In the genomic region with DNA sequence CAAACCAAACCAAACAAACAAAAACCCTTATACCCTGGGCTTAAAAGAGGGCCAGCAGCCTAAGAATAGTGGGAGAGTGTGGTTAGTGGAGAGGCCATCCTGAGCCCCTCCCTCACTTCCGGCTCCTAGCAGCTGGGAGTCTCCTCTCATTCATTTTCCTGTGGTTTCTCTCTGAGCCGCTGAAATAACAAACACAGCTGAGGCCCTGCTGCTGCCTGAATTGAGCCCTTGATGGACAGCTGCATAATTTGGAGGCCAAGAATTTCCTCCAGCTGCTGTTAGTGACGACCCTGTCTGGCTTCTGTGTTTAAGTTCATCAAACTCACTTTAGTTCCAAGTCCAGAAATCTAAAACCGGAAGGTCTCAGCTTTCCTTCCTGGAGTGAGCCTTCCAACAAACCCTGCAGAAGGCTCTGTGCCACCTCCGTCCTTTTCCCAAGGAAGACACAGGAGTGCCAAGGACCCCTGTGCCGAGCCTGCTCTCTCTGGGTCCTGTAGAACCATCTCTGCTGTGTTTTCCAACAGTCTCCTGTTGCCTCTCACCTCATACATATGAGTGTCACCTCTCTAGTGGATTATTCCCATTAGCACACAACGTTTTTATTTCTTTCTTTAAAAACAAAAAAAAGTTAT, we compare ENCODE assay signal across 8 mouse cellular contexts. TPM values are rescaled to one million over a fixed set of nuclear protein-coding genes. Genes with fewer than 3 reads are reported as not detected.
DNase-seq lines count a peak whose midpoint lies in the region; ATAC-seq and TF ChIP-seq lines count a peak whose summit lies in the region.

No protein-coding gene starts in this region.

- TF ChIP-seq CTCF in midbrain, postnatal 0 days (IDR thresholded peaks at IDR 0.05): no peak

- H3K27me3 ChIP-seq in embryonic facial prominence, embryonic 15.5 days: no peaks in the 10 kb centered on the region
- no peaks in the 10 kb centered on the region for H3K27me3 ChIP-seq in hindbrain, embryonic 10.5 days (ENCODE audit: insufficient read depth, poor library complexity, severe bottlenecking)
- H3K27me3 ChIP-seq in limb, embryonic 13.5 days: no peaks in the 10 kb centered on the region
- H3K27me3 ChIP-seq in midbrain, postnatal 0 days (ENCODE audit: insufficient read depth, low read length): no peaks in the 10 kb centered on the region

- peak; percentile 86 for ATAC-seq in embryonic facial prominence, embryonic 15.5 days (ENCODE audit: insufficient number of reproducible peaks, low FRiP score, low TSS enrichment, low read depth)
- ATAC-seq in limb, embryonic 13.5 days (ENCODE audit: low FRiP score, low read depth): peak; percentile 92
- ATAC-seq in midbrain, postnatal 0 days (ENCODE audit: low FRiP score): no peak

- DNase-seq in heart, adult 11 months: peak; percentile 95
- DNase-seq in heart, postnatal 36 days: no peak
- DNase-seq in hindbrain, embryonic 10.5 days (ENCODE audit: low spot score): peak; percentile 75
- DNase-seq in midbrain, postnatal 0 days (ENCODE audit: low spot score): peak; percentile 48
- DNase-seq in spleen, adult 12 weeks (ENCODE audit: low spot score): no peak
- no peak for DNase-seq in adrenal gland, adult 8-10 months

- H3K9me3 ChIP-seq in embryonic facial prominence, embryonic 15.5 days (replicated peaks): no peaks in the 10 kb centered on the region
- H3K9me3 ChIP-seq in hindbrain, embryonic 10.5 days: no peaks in the 10 kb centered on the region
- H3K9me3 ChIP-seq in limb, embryonic 13.5 days: no peaks in the 10 kb centered on the region
- no peaks in the 10 kb centered on the region for H3K9me3 ChIP-seq in midbrain, postnatal 0 days (ENCODE audit: low read length)

- no peak overlapping the region for H3K9ac ChIP-seq in embryonic facial prominence, embryonic 15.5 days
- H3K9ac ChIP-seq in limb, embryonic 13.5 days: no peak overlapping the region
- no peak overlapping the region for H3K9ac ChIP-seq in midbrain, postnatal 0 days (replicated peaks; ENCODE audit: low read length, poor library complexity, severe bottlenecking)

- H3K4me1 ChIP-seq in embryonic facial prominence, embryonic 15.5 days: peaks cover 11% of the 10 kb centered on the region
- H3K4me1 ChIP-seq in hindbrain, embryonic 10.5 days (replicated peaks): peaks cover 25% of the 10 kb centered on the region
- peaks cover 19% of the 10 kb centered on the region for H3K4me1 ChIP-seq in limb, embryonic 13.5 days
- 0 out of 2 replicates have a peak, but pooled peaks cover 2% of the 10 kb centered on the region for H3K4me1 ChIP-seq in midbrain, postnatal 0 days (ENCODE audit: insufficient read depth, low read length)

- no peak overlapping the region; the same call in 1 of the 2 replicates for H3K4me2 ChIP-seq in embryonic facial prominence, embryonic 15.5 days (replicated peaks)
- peak overlapping the region; percentile 14 for H3K4me2 ChIP-seq in limb, embryonic 13.5 days (replicated peaks)
- H3K4me2 ChIP-seq in midbrain, postnatal 0 days (ENCODE audit: low read depth, low read length, poor library complexity, severe bottlenecking): no peak overlapping the region

- no peaks in the 10 kb centered on the region for H3K36me3 ChIP-seq in embryonic facial prominence, embryonic 15.5 days
- H3K36me3 ChIP-seq in hindbrain, embryonic 10.5 days: no peaks in the 10 kb centered on the region
- H3K36me3 ChIP-seq in limb, embryonic 13.5 days: no peaks in the 10 kb centered on the region
- no peaks in the 10 kb centered on the region for H3K36me3 ChIP-seq in midbrain, postnatal 0 days (ENCODE audit: insufficient read depth, low read length)

- H3K4me3 ChIP-seq in embryonic facial prominence, embryonic 15.5 days (replicated peaks): no peak overlapping the region
- no peak overlapping the region for H3K4me3 ChIP-seq in hindbrain, embryonic 10.5 days
- no peak overlapping the region for H3K4me3 ChIP-seq in limb, embryonic 13.5 days
- no peak overlapping the region for H3K4me3 ChIP-seq in midbrain, postnatal 0 days (ENCODE audit: low read depth, low read length)

- intact Hi-C loops in heart, postnatal 36 days (cut with DNase I): no loop called here

- H3K27ac ChIP-seq in embryonic facial prominence, embryonic 15.5 days (replicated peaks): peak overlapping the region; percentile 45
- H3K27ac ChIP-seq in hindbrain, embryonic 10.5 days: peak overlapping the region; percentile 83
- H3K27ac ChIP-seq in limb, embryonic 13.5 days: peak overlapping the region; percentile 72; the same call in 1 of the 2 replicates
- H3K27ac ChIP-seq in midbrain, postnatal 0 days (ENCODE audit: low read depth, low read length): no peak overlapping the region

- WGBS in embryonic facial prominence, embryonic 15.5 days: 10% methylated on average over 7 of the region's 7 CpGs
- WGBS in hindbrain, embryonic 10.5 days: 18% methylated on average over 7 of the region's 7 CpGs
- 18% methylated on average over 7 of the region's 7 CpGs for WGBS in limb, embryonic 13.5 days
- 26% methylated on average over 7 of the region's 7 CpGs for WGBS in midbrain, postnatal 0 days

RNA-seq across cellular contexts. Expression of a gene that starts 48.2 kb away (rescaled TPM):
- 10 to 100 TPM; 73.7 to 99.0 TPM for total RNA-seq in heart, postnatal 36 days (2021)
- polyA plus RNA-seq in embryonic facial prominence, embryonic 15.5 days (2015; fragmentation: Nextera tagmentation; extraction: Ambion mirVana): 3.2 and 4.1 TPM in 2 replicates
- polyA plus RNA-seq in hindbrain, embryonic 10.5 days (2016; fragmentation: Nextera tagmentation; extraction: Ambion mirVana): 3.5 and 3.9 TPM in 2 replicates
- polyA plus RNA-seq in limb, embryonic 13.5 days (2015; fragmentation: Nextera tagmentation; extraction: Ambion mirVana): 3.2 and 3.5 TPM in 2 replicates
- total RNA-seq in midbrain, postnatal 0 days (2014; rRNA removed): 10.3 and 17.1 TPM in 2 replicates
- polyA plus RNA-seq in midbrain, postnatal 0 days (2015; fragmentation: Nextera tagmentation; extraction: Ambion mirVana): 4.0 and 4.7 TPM in 2 replicates
- total RNA-seq in adrenal gland, adult 8-10 months (2022): under 1 TPM; 0.14 to 0.40 (median 0.29) TPM

Comparison
In these comparisons a context has a peak if more than half of its experiments do, and no peak if none do; other contexts are left out.
1. DNase-seq: peak in heart, adult 11 months (single experiment), hindbrain, embryonic 10.5 days (single experiment) and midbrain, postnatal 0 days (single experiment); none in heart, postnatal 36 days (0 of 2), spleen, adult 12 weeks (single experiment) and adrenal gland, adult 8-10 months (single experiment).